Mouse (Mus musculus) liver, postnatal 0 days (tissue): Measurements from ENCODE around the gene Apoc2. TPM values are rescaled to one million over a fixed set of nuclear protein-coding genes. Genes with fewer than 3 reads are reported as not detected.

ENCODE experiments used
- ATAC-seq: fragments of 200-750 bp; cut with Nextera tagmentation; 2 replicates; pipeline ENCODE4 v1.8.0; 2017; ENCODE audit warnings: mild to moderate bottlenecking, moderate library complexity
- DNase-seq: peaks from one replicate; pipeline ENCODE4 v3.0.0-alpha.2; 2016
- H3K27ac ChIP-seq: fragments of 300-500 bp; sonication (generic); 2 replicates; pipeline ENCODE4 v1.5.1; 2014; ENCODE audit warnings: antibody characterized with exemption, moderate library complexity, mild to moderate bottlenecking, low read depth
- H3K27me3 ChIP-seq: fragments of 300-500 bp; sonication (generic); 2 replicates; pipeline ENCODE4 v1.6.1; 2014; ENCODE audit warnings: low read length, control low read depth, mixed read lengths; ENCODE audit not compliant: insufficient read depth
- H3K36me3 ChIP-seq: fragments of 300-500 bp; sonication (generic); replicated peaks from 2 replicates; pipeline ENCODE4 v1.6.1; 2014; ENCODE audit warnings: mild to moderate bottlenecking, control low read depth, low read length, moderate library complexity, mixed read lengths; ENCODE audit not compliant: insufficient read depth
- H3K4me1 ChIP-seq: fragments of 300-500 bp; sonication (generic); 2 replicates; pipeline ENCODE4 v1.6.1; 2014; ENCODE audit warnings: antibody characterized with exemption, mild to moderate bottlenecking, control low read depth; ENCODE audit not compliant: insufficient read depth
- H3K4me2 ChIP-seq: fragments of 300-500 bp; sonication (generic); 2 replicates; pipeline ENCODE4 v1.6.1; 2014; ENCODE audit warnings: low read depth, mild to moderate bottlenecking, low read length, moderate library complexity, mixed read lengths
- H3K4me3 ChIP-seq: fragments of 300-500 bp; sonication (generic); 2 replicates; pipeline ENCODE4 v1.5.1; 2014; ENCODE audit warnings: low read depth, low read length
- H3K9ac ChIP-seq: fragments of 300-500 bp; sonication (generic); replicated peaks from 2 replicates; pipeline ENCODE4 v1.6.1; 2014; ENCODE audit warnings: mild to moderate bottlenecking, moderate library complexity
- H3K9me3 ChIP-seq: fragments of 300-500 bp; sonication (generic); 2 replicates; pipeline ENCODE4 v1.6.1; 2016; ENCODE audit warnings: mild to moderate bottlenecking, control low read depth, low read length, mixed read lengths
- CTCF ChIP-seq: sonication (generic); IDR thresholded peaks from 2 replicates; pipeline ENCODE4 v1.5.1; 2016; ENCODE audit warnings: antibody characterized with exemption, low read depth
- EP300 ChIP-seq: IDR thresholded peaks from 2 replicates; pipeline ENCODE4 v1.6.1; 2016; ENCODE audit warnings: antibody characterized with exemption, low read depth, mild to moderate bottlenecking
- WGBS: fragments of 180-500 bp; shearing (Covaris S2); extraction: QIAGEN DNeasy Blood & Tissue Kit; methylation state at CpG from one replicate; pipeline ENCODE4 v1.1.7; 2014; ENCODE audit not compliant: insufficient replicate concordance; 5-methylcytosine and 5-hydroxymethylcytosine counted together
- polyA plus RNA-seq: library from polyadenylated mRNA; unstranded; fragments of >200 nt; fragmentation: Nextera tagmentation; extraction: Ambion mirVana; gene quantifications from 2 replicates; pipeline ENCODE4 v1.2.1, GENCODE M21; 2015

The Apoc2 gene
- polyA plus RNA-seq, 1 experiment from 2014 or later, result 3,070 TPM

DNA sequence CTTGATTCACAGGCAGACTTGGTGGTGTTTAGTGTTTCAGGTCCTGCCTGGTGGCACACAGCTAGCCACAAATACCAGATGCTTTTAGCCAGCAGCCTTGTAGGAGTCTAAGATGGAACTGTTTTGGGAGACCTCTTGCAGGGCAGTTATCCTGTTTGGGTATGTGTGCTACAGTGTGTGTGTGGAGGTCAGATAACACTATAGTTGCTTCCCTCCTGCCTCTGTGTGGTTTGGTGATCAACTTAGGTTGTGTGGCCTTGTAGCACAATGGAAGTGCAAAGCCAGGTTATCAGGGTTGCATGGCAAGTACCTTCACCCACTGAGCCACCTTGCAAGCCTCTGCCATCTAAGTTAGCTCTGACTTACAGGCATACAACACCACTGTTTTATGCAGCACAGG, 45.0 kb downstream of the Apoc2 start:
- Histone ChIP-seq H3K4me3 (no peak overlapping the region), H3K9me3 (no peaks in the 10 kb centered on the region), H3K27ac (peak overlapping the region; percentile 22; the same call in 1 of the 2 replicates), H3K9ac (no peak overlapping the region), H3K4me1 (peaks cover 16% of the 10 kb centered on the region), H3K27me3 (no peaks in the 10 kb centered on the region), H3K4me2 (peak overlapping the region; percentile 4; the same call in 1 of the 2 replicates), H3K36me3 (peaks cover 47% of the 10 kb centered on the region)
- TF ChIP-seq CTCF (no peak), EP300 (peak; percentile 55)
- DNase-seq (no peak), ATAC-seq (no peak)

DNA sequence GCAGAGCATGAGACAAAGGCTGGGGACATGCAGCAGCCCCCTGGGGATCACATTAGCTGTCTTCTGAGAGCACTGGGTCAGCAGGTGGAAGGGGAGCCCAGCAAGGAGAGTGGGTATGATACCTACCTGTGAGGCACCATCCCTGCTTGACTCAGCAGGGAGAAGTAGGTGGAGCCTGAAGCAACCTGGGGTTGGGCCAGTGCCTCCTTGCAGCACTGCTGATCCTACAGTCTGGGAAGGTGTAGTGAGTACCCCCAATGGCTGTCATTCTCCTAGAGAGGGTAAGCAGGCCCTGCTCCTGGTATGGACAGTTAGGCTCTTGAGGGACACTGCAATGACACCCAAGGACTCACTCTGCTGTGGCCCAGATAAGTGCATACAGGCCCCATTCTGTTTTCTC, 45.5 kb downstream of the Apoc2 start:
- no peak overlapping the region for H3K4me3 ChIP-seq
- H3K27ac ChIP-seq, result peak overlapping the region; percentile 22; the same call in 1 of the 2 replicates
- H3K27me3 ChIP-seq, result no peaks in the 10 kb centered on the region
- H3K4me1 ChIP-seq, result peaks cover 17% of the 10 kb centered on the region
- TF ChIP-seq EP300 (no peak), CTCF (no peak)
- no peak for DNase-seq
- H3K9me3 ChIP-seq, result no peaks in the 10 kb centered on the region
- H3K36me3 ChIP-seq, result peaks cover 42% of the 10 kb centered on the region
- H3K4me2 ChIP-seq, result peak overlapping the region; percentile 4; the same call in 1 of the 2 replicates
- no peak for ATAC-seq
- no peak overlapping the region for H3K9ac ChIP-seq

DNA sequence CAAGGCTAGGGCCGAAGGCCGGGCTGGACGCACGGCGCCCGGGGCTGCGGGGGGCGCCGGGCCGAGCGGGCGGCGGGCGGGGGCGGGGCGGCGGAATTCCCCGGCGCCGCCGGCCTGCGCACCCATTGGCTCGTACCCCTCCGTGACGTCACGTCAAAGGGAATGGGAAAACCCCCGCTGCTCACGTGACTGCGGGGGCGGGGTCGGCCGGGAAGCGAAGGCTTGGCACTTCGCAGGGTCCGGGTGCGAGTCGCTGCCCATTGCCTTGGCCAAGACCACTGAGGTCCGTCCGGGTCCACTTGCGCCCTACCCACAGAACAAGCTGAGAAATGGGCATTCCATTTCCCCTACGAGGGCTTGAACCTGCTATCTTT, 48.4 kb downstream of the Apoc2 start, which contains the start of gene Relb:
TSS of gene Relb (minus strand) at position 78 of the 374 bp plus-strand sequence.
- H3K4me3 ChIP-seq, result peak within 1 kb of the TSS; percentile 73
- peak within 1 kb of the TSS; percentile 97 for H3K27ac ChIP-seq
- peak within 1 kb of the TSS; percentile 73 for H3K9ac ChIP-seq
- under 1% methylated on average over 25 of the region's 41 CpGs for WGBS
- no peaks in the 10 kb centered on the region for H3K9me3 ChIP-seq
- DNase-seq, result peak; percentile 91
- H3K27me3 ChIP-seq, result no peaks in the 10 kb centered on the region
- H3K4me2 ChIP-seq, result peak within 1 kb of the TSS; percentile 92
- peak; percentile 60 for ATAC-seq
- peaks cover 17% of the 10 kb centered on the region for H3K4me1 ChIP-seq
- TF ChIP-seq CTCF, result no peak
- TF ChIP-seq EP300, result no peak
- H3K36me3 ChIP-seq, result peaks cover 13% of the 10 kb centered on the region

DNA sequence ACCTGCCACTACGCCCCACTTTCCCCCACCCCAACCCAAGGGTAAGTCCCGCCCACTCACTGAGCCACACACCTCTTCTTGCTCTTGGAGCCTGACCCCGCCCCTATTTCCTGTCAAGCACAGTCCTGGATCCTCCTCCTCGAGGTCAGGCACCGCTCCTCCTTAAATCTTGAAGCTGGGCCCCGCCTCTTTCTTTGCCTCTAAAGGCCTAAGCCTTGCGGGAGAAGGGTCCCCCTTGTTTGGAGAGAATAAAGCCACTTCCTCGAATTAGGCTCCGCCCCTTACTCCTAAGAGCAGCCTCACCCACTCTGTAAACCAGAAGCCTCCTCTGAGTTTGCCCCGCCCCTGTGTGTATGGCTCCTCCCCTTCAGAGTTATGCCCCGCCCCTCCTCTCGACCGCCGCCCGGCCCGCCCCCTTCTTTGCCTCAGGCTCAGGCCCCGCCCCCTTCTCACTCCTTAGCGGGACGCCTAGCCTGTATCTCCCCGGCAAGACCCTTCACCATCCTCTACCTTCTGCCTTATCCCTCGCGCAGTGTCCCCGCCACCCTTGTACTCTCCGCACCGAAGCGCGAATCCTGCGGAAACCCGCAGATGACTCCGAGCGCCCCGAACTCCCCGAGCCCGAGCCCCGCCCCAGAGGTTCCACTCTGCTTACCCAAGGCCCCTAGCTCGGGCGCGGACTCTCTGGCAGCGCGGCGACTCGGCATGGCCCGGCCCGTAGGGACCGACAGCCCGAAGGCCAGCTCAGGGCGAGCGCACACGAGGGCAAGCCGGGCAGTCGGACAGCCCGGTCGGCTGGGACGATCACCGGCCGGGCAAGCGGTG, 49.0 kb downstream of the Apoc2 start:
- H3K27me3 ChIP-seq, result no peaks in the 10 kb centered on the region
- peaks cover 17% of the 10 kb centered on the region for H3K4me1 ChIP-seq
- no peak for TF ChIP-seq CTCF
- TF ChIP-seq EP300, result no peak
- H3K27ac ChIP-seq, result peak overlapping the region; percentile 97
- DNase-seq (peak; percentile 96), ATAC-seq (peak; percentile 84)
- peak overlapping the region; percentile 73 for H3K9ac ChIP-seq
- 2% methylated on average over 50 of the region's 57 CpGs for WGBS
- H3K36me3 ChIP-seq, result peaks cover 8% of the 10 kb centered on the region; the same call in 1 of the 2 replicates
- peak overlapping the region; percentile 92 for H3K4me2 ChIP-seq
- H3K4me3 ChIP-seq, result peak overlapping the region; percentile 73
- H3K9me3 ChIP-seq, result no peaks in the 10 kb centered on the region

DNA sequence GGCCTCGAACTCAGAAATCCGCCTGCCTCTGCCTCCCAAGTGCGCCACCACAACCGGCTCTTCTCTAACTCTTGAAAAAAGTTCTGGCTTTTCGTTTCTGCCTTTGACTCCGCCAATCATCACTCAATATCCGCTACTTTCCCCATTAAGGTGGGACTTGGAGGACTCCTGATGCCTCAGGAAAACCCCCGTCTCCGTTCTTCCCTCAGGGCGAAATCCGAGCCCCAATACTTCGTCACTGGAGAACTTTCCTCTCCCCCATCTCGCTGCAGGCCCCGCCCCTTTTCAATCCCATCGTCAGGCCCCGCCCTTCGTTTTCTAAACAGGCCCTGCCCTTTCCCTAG, 49.6 kb downstream of the Apoc2 start:
- Histone ChIP-seq H3K4me1 (peaks cover 17% of the 10 kb centered on the region), H3K36me3 (peaks cover 3% of the 10 kb centered on the region; the same call in 1 of the 2 replicates), H3K27me3 (no peaks in the 10 kb centered on the region), H3K27ac (peak overlapping the region; percentile 97), H3K4me3 (peak overlapping the region; percentile 73), H3K9ac (no peak overlapping the region), H3K4me2 (peak overlapping the region; percentile 92), H3K9me3 (no peaks in the 10 kb centered on the region)
- DNase-seq, result no peak
- TF ChIP-seq EP300 (no peak), CTCF (no peak)
- no peak for ATAC-seq
- 10% methylated on average over 17 of the region's 17 CpGs for WGBS

DNA sequence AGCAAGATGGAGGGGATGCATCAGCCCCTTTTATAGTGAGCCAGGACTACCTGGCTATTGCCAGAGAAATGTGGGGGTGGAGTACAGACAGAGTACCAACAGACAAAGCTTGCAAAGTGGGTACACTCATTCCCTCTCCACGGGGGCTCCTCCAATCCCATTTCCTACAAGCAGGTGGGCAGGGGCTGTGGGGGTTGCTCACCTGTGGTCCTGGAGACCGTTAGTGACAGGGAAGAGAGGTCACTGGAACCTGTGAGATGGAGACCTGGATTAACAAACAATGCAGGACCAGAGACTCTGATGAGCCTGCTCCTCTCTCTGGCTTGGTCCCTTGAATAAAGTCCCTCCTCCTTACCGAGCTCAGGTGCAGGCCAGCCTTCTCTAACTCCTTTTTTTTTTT, 50.0 kb downstream of the Apoc2 start:
- Histone ChIP-seq H3K27ac (no peak overlapping the region), H3K4me2 (peak overlapping the region; percentile 92), H3K27me3 (no peaks in the 10 kb centered on the region), H3K4me3 (peak overlapping the region; percentile 73), H3K36me3 (no peaks in the 10 kb centered on the region), H3K9me3 (no peaks in the 10 kb centered on the region), H3K4me1 (peaks cover 17% of the 10 kb centered on the region), H3K9ac (no peak overlapping the region)
- TF ChIP-seq CTCF (no peak), EP300 (no peak)
- no peak for ATAC-seq
- 65% methylated on average over 3 of the region's 3 CpGs for WGBS
- DNase-seq, result no peak
